Mouse (Mus musculus) left cerebral cortex, postnatal 4 days (tissue): ENCODE data around the gene Llph. TPM values are rescaled to one million over a fixed set of nuclear protein-coding genes. Genes with fewer than 3 reads are reported as not detected.
A peak's percentile ranks its signal among the peaks of the same experiment; 100 is the strongest.

Experiments
- DNase-seq: peaks from one replicate; pipeline ENCODE4 v3.0.0-alpha.2; 2022
- intact Hi-C: fragments of 180-260 bp; cut with DNase I; formaldehyde crosslinking; loops from one replicate; pipeline ENCODE4 v1.15.1; 2025
- total RNA-seq, 2 experiments: library from RNA; stranded (reverse); gene quantifications; 2 replicates each; pipeline ENCODE4 v1.2.3; 2021

Gene Llph
- total RNA-seq: 10 to 100 TPM; 14.1 to 17.2 TPM

- intact Hi-C loops: no loop called here
- peak; percentile 85 for DNase-seq
These were observed at the start of gene Llph for GRCm38 (mm10) chr10:120226871-120227661. Llph (plus strand) TSS chr10:120227070.

- no peak for DNase-seq
- intact Hi-C loops: no loop called here
These were observed 44.0 kb upstream of the Llph start for GRCm38 (mm10) chr10:120182887-120183286.

GRCm38 (mm10) chr10:120183342-120183741, 43.5 kb upstream of the Llph start:
- intact Hi-C loops: no loop called here
- DNase-seq: no peak

- no peak for DNase-seq
- intact Hi-C loops: no loop called here
These were observed 38.4 kb upstream of the Llph start for GRCm38 (mm10) chr10:120188513-120188912.

GRCm38 (mm10) chr10:120189276-120189675, 37.6 kb upstream of the Llph start:
- intact Hi-C loops: no loop called here
- DNase-seq: no peak

GRCm38 (mm10) chr10:120189782-120190181, 37.1 kb upstream of the Llph start:
- DNase-seq: no peak
- intact Hi-C loops: no loop called here

GRCm38 (mm10) chr10:120191165-120191564, 35.7 kb upstream of the Llph start:
- no peak for DNase-seq
- intact Hi-C loops: no loop called here

- DNase-seq: no peak
- intact Hi-C loops: no loop called here
These were observed 34.6 kb upstream of the Llph start for GRCm38 (mm10) chr10:120192278-120192677.

- no peak for DNase-seq
- intact Hi-C loops: no loop called here
These were observed 33.6 kb upstream of the Llph start for GRCm38 (mm10) chr10:120193255-120193654.

- no peak for DNase-seq
- intact Hi-C loops: no loop called here
These were observed 29.6 kb upstream of the Llph start for GRCm38 (mm10) chr10:120197061-120197835.

GRCm38 (mm10) chr10:120201131-120201921, 25.5 kb upstream of the Llph start, which contains the start of gene Tmbim4:
Tmbim4 (plus strand) TSS chr10:120201590.
- peak; percentile 34 for DNase-seq
- intact Hi-C loops: loop anchor here (10.0 kb wide), 1 partner anchor 407 kb away; no protein-coding TSS in a partner anchor

GRCm38 (mm10) chr10:120201961-120202402, 24.9 kb upstream of the Llph start, which contains the start of gene Irak3:
Irak3 (minus strand) TSS chr10:120202130.
- peak; percentile 86 for DNase-seq
- intact Hi-C loops: loop anchor here (10.0 kb wide), 1 partner anchor 407 kb away; no protein-coding TSS in a partner anchor

GRCm38 (mm10) chr10:120202467-120203250, 24.2 kb upstream of the Llph start:
- intact Hi-C loops: loop anchor here (10.0 kb wide), 1 partner anchor 408 kb away; no protein-coding TSS in a partner anchor
- DNase-seq: no peak

- intact Hi-C loops: loop anchor here (10.0 kb wide), 1 partner anchor 410 kb away; no protein-coding TSS in a partner anchor
- DNase-seq: no peak
These were observed 22.2 kb upstream of the Llph start for GRCm38 (mm10) chr10:120204591-120205210.

- intact Hi-C loops: loop anchor here (10.0 kb wide), 1 partner anchor 413 kb away; no protein-coding TSS in a partner anchor
- no peak for DNase-seq
These were observed 18.9 kb upstream of the Llph start for GRCm38 (mm10) chr10:120208015-120208414.

- intact Hi-C loops: loop anchor here (10.0 kb wide), 1 partner anchor 414 kb away; no protein-coding TSS in a partner anchor
- DNase-seq: peak; percentile 90
These were observed 18.0 kb upstream of the Llph start for GRCm38 (mm10) chr10:120208575-120209538.

- intact Hi-C loops: loop anchor here (10.0 kb wide), 1 partner anchor 415 kb away; no protein-coding TSS in a partner anchor
- DNase-seq: no peak
These were observed 17.3 kb upstream of the Llph start for GRCm38 (mm10) chr10:120209539-120209925.

GRCm38 (mm10) chr10:120210096-120210495, 16.8 kb upstream of the Llph start:
- intact Hi-C loops: no loop called here
- DNase-seq: no peak
